Mouse (Mus musculus) spleen, adult 18-20 months (tissue): ENCODE measurements around the gene Galnt10.

ENCODE experiments used
- DNase-seq, 2 experiments: peaks; one replicate each; pipeline ENCODE4 v3.0.0; 2022; ENCODE audit warnings: mixed read lengths in 2 of 2

Gene Galnt10

DNA sequence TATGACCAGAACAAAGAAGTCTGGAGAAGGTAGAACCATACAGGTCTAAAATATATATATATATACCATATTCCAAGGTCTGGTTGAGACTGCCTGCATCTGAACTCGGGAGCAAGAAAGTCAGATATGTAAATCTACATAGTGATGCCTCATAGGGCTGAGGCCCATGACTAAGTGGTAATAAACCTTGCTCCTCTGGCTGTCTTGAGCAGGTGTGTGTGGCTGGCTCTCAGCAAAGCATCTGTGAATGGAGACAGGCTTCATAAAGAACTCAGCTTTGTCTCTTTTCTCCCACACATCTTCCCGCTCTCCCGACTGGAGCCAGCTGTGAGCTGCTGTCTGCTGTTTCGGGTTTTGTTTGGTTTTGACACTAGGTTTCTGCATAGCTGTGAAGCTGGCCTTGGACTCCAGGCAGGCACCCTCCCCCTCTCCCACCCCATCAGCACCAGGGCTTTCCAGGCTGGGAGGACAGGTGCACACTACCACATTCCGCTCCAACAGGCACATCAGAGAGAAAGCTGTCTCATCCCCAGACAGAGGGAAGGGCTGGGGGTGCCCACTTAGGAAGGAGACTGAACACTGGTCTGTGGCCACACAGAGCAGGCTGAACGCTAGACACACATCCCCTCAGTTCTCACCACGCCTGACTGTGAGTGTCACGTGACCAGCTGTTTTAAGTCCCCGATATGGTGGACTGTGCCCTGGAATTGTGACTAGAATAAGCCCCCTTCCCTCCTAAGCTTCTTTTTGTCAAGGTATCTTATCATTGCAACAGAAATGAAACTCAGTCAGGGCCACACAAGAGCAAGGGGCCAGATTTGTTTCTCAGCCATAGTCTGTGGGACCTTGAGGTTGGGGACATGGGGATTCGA, 87.4 kb downstream of the Galnt10 start:
- DNase-seq = no peak

DNA sequence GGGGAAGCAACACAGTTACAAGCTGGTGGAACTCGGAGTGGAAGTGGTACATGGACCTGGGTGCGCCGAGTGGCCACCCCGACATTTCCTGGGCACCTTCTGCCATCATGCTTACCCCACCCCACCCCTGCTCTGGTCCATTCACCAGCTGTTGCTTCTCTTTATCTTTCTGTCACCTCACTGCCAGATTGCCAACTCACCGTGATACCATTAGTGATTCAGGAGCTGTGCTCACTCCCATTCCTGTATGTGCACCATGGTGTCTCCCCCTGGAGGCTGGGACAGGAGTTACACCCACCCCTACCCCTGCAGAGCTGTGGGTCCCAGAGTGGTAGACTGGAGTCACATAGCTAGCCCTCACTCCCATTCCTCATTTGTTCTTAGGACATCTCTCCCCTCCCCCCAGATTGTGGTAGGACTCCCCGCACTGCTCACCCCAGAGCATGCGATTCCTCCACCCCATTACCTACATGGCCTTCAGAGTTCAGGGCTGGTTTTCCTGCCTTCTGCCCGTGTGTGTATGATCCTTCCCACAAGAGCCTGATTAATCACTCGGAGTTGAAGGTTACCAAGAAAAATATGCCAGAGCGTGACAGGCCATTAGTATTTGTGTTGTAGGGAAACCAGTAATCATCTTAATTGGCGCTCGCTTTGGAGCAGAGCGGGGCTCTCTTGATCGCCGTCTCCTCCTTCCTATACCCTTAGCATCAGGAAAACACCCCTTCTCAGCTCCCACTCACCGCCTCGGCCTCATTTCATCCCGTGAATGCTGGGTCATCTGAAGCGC, 102.2 kb downstream of the Galnt10 start:
- peak; percentile 12 to 54 for DNase-seq

DNA sequence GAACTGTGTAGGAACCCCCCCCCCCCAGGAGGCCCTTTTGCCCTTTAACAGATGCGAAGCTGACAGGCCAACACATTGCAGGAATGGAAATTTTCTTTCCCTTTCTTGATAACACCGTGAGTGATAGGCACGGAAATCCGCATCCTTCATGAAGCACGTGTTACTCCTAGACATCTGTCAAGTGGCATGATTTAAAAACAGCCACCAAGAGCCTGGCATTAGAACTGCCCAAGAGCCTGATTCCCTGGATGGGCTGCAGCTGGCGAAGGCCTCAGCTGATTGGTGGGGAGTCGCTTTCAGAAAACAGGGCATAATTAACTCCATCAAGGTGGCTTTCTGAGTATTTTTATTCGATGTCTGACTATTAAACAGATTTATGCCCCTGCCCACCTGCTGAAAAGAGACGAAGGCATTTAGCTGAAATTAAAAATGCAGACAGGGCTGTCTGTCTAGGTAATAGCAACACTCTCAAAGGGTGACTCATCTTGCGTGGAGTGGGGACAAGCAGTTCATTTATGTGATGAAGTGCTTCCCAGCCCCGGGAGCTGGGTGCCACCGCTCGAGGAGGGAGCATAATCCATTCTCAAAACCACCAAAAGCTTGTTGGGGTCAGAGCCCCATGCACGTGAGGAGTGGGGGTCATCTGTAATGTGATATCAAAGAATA, 108.4 kb downstream of the Galnt10 start:
- DNase-seq = no peak

DNA sequence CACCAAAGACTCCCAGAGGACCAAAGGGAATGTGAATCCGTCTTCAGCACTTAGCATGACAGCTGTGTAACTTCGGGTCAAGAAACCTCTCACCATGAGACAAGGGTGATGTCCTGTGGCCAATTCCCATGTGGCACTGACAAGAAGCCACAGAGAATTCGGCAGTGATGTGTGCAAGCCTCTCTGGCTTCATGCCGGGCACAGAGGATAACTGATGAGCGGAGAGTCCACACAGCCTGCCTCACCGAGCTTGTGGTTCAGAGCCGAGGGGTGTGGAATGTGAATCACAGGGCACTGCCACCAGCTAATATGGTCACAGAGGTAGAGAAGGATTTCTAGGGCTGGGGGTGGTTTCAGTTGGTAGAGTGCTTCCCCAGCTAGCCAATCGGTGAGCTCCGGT, 113.4 kb downstream of the Galnt10 start:
- no peak for DNase-seq

DNA sequence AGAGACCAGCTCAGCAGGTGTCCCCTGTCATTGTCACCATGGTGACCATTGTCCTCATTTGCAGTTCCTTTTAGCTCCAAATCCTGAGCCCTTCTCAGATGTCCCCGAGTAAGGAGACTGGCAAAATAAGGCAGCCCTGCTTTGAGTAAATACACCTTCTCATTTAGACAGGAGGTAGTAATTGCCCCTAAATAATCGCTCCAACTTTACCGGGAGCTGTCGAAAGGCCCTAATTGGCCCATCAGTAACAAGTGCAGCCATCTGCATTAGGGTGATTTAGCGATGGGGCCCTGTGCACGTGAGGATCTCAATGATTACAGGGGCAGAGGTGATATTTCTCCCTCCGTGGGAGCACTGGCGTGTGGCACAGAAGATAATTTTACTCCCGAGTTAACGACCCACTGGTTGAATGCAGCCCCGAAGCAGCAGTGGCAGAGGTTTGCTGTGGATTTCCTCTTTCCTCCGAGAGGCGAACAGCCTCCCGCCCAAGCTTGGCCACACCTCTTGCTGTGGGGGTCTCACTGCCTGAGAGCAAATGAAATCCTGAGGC, 115.3 kb downstream of the Galnt10 start:
- DNase-seq = no peak

DNA sequence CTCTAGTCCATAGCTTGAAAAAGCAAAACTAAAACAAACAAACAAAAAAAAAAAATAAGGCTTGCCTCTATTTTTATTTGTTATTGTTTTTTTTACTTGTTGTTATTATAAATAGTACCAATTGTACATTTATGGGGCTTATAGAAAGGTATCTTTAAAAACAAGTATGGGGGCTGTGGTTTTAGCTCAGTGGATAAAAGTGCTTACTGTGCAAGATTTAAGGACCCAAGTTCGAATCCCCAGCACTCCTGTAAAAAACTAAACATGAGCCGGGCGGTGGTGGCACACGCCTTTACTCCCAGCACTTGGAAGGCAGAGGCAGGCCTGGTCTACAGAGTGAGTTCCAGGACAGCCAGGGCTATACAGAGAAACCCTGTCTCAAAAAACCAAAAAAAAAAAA, 116.1 kb downstream of the Galnt10 start:
- DNase-seq = no peak

DNA sequence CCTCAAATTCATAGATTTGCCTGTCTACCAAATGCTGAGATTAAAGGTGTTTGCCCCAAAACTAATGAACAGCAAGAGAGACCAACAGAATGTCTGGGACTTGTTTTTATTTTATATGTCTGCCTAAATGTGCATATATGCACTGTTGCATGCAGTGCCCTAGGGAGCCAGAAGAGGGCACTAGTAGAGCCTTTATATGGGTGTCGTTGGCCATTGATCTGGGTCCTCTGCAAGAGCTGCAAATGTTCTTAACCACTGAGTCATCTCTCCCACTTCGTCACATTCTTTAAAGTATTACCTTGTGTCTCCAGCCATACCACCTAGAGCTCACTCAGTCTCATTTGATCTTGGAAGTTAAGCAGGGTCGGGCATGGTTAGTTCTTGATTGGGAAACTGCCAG, 118.9 kb downstream of the Galnt10 start:
- no peak for DNase-seq

DNA sequence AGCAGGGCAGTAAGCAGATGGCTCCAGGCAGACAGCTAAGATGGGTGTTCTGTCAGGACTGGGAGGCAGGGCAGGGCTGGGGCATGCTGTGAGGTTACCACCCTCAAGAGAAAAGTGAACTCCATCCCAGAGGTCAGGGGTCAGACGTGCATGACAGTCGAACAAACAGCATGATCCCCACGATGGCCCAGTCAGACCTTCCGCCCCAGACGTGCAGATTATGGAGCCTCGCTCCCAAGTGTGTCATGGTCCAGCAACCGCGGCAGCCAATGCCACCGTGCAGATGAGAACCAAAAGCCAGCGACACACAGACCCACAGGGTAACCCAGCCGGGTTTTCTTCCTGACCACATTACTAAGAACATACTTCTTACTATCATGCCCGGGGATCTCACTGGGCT, 121.4 kb downstream of the Galnt10 start:
- DNase-seq = no peak

DNA sequence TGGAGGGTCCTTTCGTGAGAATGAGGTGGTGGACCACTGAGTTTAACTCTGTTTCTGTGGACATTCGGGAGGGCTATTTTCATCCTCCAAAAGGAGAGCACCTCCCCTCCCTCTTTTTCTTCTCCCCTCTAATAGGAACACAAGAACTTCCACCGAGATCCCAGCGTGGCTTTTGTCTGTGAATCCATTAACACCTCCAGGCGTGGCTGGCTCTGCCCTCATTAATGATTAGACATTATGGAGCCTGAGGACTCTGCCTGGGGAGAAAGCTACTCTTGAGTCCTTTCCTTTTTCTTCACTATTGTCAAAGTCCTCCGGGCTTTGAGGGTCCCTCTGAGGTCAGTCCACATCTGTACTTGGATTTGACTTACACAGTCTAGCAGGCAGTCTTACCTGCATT, 121.9 kb downstream of the Galnt10 start:
- DNase-seq = no peak

DNA sequence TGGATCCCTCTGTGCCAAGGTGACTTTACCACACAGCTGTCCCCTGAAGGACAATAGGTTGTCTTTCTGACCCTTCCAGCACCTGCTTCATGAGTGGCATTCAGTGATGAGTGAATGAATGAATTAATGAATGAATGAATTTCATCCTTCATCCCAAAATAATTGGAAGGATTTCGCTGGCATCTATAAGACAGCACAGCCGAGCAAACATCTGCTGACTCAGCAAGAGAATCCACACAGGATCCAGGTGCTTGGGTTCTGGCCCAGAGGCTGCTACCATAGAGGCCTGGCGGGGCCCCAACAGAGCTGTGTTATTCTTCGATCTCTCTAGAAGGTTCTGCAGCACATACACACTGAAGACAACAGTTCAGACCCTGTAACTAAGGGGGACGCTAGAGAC, 125.5 kb downstream of the Galnt10 start:
- DNase-seq = no peak

DNA sequence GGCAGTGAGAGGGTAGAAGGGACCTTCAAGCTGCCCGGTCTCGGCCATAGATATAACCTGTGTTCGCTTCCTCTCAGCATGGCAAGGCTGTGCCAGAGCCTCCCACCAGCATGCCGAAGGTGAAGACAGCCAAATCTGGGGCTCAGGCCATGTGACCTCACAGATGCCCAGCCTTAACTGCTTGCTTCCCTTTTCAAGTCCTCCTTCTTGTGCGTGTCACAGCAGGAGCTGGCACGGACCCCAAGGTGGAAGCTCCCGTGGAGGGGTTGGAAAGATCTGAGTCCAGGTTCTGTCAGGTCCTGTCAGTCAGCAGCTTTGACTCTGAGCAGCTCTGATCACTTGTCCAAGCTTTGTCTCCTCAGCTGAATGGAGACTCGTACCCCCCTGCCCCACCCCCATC, 126.4 kb downstream of the Galnt10 start:
- DNase-seq = no peak

DNA sequence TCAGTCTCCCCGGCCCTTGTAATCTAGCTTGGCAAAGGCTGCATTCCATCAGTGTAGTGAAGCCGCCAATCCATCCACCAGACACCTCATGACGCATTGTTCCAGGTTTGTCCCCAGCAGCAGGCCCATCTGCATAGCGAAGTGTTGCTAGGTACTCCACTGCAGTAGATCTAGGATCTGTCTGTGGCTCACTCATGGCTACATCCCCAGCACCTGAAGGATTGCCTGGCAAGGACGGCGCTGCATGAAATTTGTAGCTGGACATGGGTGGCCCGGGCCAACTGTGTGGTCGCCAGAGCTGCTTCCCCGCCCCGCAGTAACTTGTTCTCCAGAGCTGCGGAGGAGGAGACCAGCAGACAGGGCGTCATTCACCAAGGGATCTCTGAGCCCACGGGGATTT, 128.2 kb downstream of the Galnt10 start:
- DNase-seq = no peak

DNA sequence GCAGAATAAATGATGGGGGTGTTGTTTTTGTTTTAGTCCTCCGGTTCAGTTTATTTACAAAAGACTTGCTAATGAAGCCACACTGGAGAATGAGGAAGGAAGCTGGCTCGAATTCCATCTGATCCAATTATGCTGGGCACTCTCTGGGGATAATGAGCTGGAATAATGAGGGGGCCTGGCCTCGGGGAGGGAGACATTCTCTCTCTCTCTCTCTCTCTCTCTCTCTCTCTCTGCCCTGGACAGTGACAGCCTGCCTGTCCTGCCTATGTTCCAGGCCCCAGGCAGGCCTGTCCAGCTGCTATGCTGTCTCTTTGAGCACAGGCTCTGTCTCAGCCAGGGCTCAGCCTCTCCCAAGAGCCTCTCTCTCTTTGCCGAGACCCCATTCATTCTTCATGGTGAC, 128.7 kb downstream of the Galnt10 start:
- no peak for DNase-seq

DNA sequence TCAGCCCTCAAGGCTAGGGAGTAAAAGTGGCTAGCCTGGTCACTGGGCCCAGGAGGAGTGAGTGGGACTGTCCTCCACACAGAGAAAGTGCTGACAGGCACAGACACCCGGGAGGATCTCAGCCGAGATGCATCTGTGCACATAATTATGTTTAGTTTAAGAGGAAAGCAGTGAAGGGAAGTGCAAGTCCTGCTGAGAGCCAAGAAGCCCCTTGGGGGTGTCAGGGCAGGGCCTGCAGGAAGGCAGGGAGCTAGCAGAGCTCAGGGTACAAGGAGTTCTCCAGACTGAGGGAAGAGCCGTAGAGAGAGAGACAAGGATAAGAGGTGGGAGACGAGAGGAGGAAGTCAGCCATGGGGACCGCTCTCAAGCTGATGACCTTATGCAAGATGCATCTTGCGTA, 130.6 kb downstream of the Galnt10 start:
- no peak for DNase-seq

DNA sequence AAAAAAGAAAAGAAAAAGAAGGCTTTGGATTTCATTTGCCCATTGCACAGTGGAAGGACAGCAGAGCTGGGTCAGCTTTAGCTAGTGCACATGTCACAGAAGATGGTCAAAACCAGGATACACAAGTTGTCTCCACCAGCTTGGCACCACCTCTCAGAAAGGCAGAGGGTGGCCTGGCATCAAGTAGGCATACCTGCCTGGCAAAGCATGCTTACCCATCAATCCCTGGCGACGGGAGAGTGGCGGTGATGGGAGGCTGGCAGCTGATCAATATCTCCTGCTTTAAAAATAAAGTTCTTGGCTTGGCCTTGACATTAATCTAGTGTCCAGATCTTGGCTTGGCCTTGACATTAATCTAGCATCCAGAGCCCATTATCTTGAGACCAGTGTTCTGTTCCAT, 131.3 kb downstream of the Galnt10 start:
- DNase-seq = no peak

DNA sequence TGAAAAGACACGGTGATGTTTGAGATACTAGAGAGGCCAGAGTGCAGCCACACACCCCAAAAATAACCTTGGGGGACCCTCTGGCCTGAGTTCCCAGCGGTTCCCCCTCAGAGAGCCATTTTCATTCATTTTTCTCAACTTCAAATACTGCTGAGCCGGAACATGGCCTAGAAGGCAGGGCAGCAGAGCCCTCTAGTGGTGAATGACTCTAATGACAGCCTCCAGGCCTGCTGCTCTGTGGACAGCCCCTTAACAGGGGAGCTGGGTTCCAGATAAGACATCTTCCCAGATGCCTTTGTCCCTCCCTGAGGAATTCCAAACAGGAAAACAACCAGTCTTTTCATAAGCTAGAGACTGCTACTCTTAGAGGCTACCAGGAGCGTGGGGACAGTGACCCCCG, 133.1 kb downstream of the Galnt10 start:
- peak in 1 of 2 experiments; percentile 38 for DNase-seq

DNA sequence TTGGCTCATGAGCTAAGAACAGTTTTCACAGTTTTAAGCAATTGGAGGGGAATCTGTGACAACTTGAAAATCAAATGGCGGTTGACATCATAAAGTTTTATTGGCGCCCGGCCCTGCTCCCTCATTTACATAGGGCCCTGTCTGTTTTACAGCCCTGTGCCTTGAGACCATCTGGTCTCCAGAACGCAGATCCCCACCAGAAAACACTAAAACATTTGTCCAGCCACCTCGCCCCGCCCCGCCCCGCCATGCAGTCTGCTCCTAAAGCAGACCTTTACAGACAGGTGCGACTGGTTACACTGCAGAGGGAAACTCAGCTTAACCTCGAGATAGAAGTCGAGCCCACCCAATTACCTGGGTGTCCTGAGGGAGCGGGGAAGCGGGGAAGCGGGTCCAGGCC, 134.6 kb downstream of the Galnt10 start:
- no peak for DNase-seq

DNA sequence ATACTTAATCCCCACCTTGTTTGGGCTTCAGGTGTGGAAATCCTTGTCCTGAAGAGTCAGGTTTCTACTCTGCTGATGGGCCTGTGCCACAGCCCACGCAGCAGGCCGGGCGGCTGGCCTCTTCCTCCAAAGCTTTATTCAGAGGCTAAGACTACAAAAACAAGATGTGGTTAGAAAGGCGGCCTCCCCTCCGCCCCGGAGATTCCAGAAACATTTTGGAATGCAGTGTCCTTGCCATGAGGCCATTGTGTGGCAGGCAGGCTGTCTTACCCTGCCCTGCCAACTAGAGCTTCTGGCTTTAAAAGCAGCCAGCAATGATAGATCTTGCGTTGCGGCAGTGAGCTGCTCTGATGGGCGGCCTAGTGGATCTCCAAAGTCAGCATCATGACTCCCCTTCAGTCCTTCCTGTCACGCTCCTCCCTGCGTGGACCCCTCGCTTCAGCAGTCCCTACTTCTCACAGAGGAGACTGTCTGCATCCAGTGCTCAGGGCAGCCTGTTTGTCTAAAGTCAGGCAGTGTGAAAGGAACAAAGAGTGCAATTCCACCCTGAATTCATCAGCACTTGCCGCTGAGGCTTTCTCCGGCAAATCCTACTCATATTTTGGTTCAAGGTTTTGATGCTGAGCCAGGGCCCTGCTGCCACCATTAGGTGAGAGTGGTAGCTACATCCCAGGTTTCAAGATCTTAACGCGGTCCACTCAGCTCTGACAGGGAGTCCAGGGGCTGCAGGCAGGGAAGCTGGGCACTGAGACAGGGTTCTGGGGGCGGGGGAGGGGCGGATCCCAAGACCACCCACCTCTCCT, 141.6 kb downstream of the Galnt10 start:
- DNase-seq = no peak

DNA sequence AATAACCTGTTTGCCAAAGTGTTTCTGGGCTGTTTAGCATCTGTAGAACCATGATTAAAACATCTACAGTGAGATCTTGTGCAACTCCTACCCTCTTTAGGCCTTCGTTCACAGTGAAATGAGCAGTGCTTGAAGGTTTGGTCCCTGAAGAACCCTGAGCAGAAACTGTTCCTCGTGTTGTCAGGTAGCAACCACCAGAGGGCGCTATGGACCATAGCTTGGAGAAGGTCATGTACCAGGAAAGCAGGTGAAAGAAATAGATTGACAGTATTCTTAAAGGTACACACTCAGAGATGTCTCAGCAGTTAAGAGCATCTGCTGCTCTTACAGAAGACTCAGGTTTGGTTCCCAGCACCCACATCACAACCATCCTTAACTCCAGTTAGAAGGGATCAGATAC, 142.7 kb downstream of the Galnt10 start:
- DNase-seq = peak; percentile 30 to 68

DNA sequence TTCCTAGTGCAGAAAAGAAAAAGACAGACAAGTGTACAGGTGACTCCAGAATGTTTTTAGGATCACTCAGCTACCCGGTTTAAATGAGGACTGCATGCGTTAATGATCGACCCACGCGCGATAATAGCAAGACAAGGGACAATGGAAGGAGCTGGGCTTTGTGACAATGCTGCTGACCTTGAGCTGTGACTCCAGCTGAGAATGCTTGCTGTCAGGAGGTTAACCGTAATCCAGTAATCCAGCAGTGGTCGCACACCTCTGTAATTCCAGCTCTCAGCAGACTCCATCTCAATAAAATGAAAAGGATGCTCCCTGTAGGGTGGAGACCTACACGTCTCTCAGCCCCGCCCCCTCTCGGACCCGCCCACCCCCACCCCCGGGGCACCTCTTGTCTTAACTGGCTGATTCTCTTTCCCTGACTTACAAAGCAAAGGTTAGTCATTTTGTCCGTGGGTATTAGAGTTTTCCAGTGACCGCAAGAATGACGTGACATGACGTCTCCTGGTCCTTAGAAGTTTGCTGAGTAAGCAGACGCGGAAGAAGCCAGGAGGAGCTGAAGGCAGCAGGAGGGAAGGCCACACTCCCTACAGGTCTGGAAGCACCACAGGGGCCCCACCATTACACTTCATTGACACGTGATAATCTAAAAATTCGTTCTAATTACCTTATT, 145.8 kb downstream of the Galnt10 start:
- no peak for DNase-seq

DNA sequence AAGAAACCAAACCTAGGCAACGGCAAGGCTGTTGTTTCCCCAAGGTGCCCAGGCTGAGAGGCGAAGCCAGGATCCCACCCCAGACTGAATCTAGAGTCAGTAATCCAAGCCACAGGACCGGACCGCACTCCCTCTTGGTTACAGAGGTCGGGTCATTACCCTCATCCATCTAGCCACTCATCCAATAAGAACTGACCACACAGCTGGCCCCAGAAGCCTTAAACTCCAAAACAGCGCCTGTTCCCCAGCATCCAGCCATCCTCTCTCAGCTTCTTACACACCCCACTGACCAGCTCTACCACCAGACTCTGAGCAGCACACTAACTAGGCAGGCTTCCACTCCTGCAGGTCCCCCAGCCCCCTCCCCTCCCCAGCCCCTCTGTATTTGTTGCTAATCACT, 149.8 kb downstream of the Galnt10 start:
- DNase-seq = no peak

DNA sequence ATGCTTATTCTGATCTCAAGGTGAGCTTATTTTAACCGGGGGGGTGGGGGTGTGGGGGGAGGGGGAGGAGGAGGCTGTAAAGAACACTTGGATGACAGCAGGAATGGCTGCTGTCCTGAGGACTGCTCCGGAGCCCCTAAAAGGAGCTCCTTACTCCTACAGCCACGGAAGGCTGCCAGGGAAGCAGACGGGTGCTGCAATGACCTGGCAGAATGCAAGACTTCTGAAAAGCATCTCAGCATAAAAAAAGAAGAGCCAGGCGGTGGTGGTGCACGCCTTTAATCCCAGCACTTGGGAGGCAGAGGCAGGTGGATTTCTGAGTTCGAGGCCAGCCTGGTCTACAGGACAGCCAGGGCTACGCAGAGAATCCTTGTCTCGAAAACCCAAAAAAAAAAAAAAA, 152.6 kb downstream of the Galnt10 start:
- DNase-seq = no peak
